Mouse (Mus musculus) heart, embryonic 11.5 days (tissue): Measurements from ENCODE around the gene Sh2d5. TPM values are rescaled to one million over a fixed set of nuclear protein-coding genes. Genes with fewer than 3 reads are reported as not detected.

ENCODE experiments used
- ATAC-seq: fragments of 200-750 bp; cut with Nextera tagmentation; replicated peaks from 2 replicates; pipeline ENCODE4 v1.8.0; 2017; ENCODE audit warnings: moderate library complexity; ENCODE audit not compliant: insufficient number of reproducible peaks, low FRiP score, low TSS enrichment
- H3K27ac ChIP-seq: fragments of 300-500 bp; sonication (generic); 2 replicates; pipeline ENCODE4 v1.5.1; 2014; ENCODE audit warnings: mild to moderate bottlenecking, low read depth, low read length
- H3K27me3 ChIP-seq: fragments of 300-500 bp; sonication (generic); 2 replicates; pipeline ENCODE4 v1.6.1; 2014; ENCODE audit warnings: mild to moderate bottlenecking, low read length, mixed read lengths; ENCODE audit not compliant: control insufficient read depth, insufficient read depth
- H3K36me3 ChIP-seq: fragments of 300-500 bp; sonication (generic); 2 replicates; pipeline ENCODE4 v1.6.1; 2014; ENCODE audit warnings: mild to moderate bottlenecking, low read length, moderate library complexity, mixed read lengths; ENCODE audit not compliant: control insufficient read depth, insufficient read depth
- H3K4me1 ChIP-seq: fragments of 300-500 bp; sonication (generic); 2 replicates; pipeline ENCODE4 v1.6.1; 2014; ENCODE audit warnings: low read length; ENCODE audit not compliant: control insufficient read depth, insufficient read depth
- H3K4me2 ChIP-seq: fragments of 300-500 bp; sonication (generic); 2 replicates; pipeline ENCODE4 v1.6.1; 2014; ENCODE audit warnings: mild to moderate bottlenecking, moderate library complexity
- H3K4me3 ChIP-seq: fragments of 300-500 bp; sonication (generic); 2 replicates; pipeline ENCODE4 v1.5.1; 2014; ENCODE audit warnings: low read depth, low read length
- H3K9ac ChIP-seq: fragments of 300-500 bp; sonication (generic); 2 replicates; pipeline ENCODE4 v1.6.1; 2014; ENCODE audit warnings: mild to moderate bottlenecking, low read depth, low read length, moderate library complexity
- H3K9me3 ChIP-seq: fragments of 300-500 bp; sonication (generic); replicated peaks from 2 replicates; pipeline ENCODE4 v1.6.1; 2016; ENCODE audit warnings: low read length; ENCODE audit not compliant: control insufficient read depth
- WGBS: fragments of 180-500 bp; shearing (Covaris S2); extraction: QIAGEN DNeasy Blood & Tissue Kit; methylation state at CpG from one replicate; pipeline ENCODE4 v1.1.7; 2014; ENCODE audit not compliant: insufficient replicate concordance; 5-methylcytosine and 5-hydroxymethylcytosine counted together
- polyA plus RNA-seq: library from polyadenylated mRNA; unstranded; fragments of >200 nt; fragmentation: Nextera tagmentation; extraction: Ambion mirVana; gene quantifications from 2 replicates; pipeline ENCODE4 v1.2.1, GENCODE M21; 2014

Sh2d5 gene
- polyA plus RNA-seq, 1 experiment from 2014 or later, result 0.31 TPM

DNA sequence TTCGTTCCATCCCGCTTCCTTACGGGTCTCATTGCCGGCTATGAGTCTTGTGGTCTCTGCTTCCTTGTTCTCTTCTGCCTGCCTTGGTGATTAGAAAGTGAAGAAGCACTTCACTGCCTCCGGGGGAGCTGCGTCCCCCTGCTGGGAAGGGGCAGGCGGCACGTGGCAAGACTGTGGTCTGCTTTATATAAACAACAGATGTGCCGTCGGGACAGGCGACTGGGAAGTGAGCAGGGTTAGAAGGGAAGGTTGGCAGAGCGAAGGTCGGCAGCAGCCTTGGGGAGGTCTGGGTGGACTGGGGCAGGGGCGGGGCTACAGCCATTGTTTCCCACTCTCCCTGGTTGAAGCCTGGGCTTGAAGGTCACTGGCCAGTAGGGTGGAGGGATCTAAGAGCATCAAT is 1.6 kb downstream of the Sh2d5 start:
- Histone ChIP-seq H3K4me1 (peaks cover 16% of the 10 kb centered on the region), H3K36me3 (no peaks in the 10 kb centered on the region), H3K27me3 (peaks cover 61% of the 10 kb centered on the region), H3K27ac (no peak overlapping the region), H3K4me2 (peak overlapping the region; percentile 54), H3K4me3 (peak overlapping the region; percentile 14; the same call in 1 of the 2 replicates), H3K9ac (peak overlapping the region; percentile 1; the same call in 1 of the 2 replicates), H3K9me3 (no peaks in the 10 kb centered on the region)
- no peak for ATAC-seq
- WGBS, result under 1% methylated on average over 14 of the region's 14 CpGs

- no peaks in the 10 kb centered on the region for H3K9me3 ChIP-seq
- H3K4me3 ChIP-seq, result no peak overlapping the region
- no peak overlapping the region for H3K9ac ChIP-seq
- H3K4me1 ChIP-seq, result peaks cover 16% of the 10 kb centered on the region
- 15% methylated on average over 5 of the region's 5 CpGs for WGBS
- H3K4me2 ChIP-seq, result peak overlapping the region; percentile 54
- H3K27me3 ChIP-seq, result peaks cover 64% of the 10 kb centered on the region
- no peaks in the 10 kb centered on the region for H3K36me3 ChIP-seq
- no peak for ATAC-seq
- H3K27ac ChIP-seq, result no peak overlapping the region
Measured at GRCm38 (mm10) chr4:138252231-138252630, 2.0 kb downstream of the Sh2d5 start.

DNA sequence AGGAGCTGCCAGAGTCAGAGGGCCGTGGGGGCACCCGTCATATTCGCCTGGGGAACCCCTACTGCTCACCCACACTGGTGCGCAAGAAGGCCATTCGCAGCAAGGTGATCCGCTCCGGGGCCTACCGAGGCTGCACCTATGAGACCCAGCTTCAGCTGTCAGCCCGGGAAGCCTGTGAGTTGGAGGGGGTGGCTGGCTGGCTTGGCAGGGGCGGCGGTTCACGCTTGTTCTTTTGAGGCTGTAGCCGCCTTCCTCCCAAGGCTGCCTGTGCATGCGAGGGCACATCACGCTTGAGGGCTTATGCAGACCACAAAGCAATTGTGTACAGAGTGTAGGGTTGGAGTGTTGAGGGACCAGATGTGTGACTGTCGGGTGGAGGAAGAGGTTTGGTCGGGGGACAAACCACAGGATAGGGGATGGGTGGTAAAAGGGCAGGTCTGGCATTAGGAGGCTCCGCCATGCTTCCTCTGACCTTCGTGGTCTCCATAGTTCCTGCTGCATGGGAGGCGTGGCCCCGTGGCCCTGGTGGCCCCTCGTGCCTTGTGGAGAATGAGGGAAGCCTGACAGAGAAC is 7.0 kb downstream of the Sh2d5 start:
- Histone ChIP-seq H3K27me3 (peaks cover 55% of the 10 kb centered on the region), H3K9ac (no peak overlapping the region), H3K27ac (no peak overlapping the region), H3K9me3 (no peaks in the 10 kb centered on the region), H3K4me3 (no peak overlapping the region), H3K4me1 (peaks cover 4% of the 10 kb centered on the region), H3K36me3 (no peaks in the 10 kb centered on the region), H3K4me2 (no peak overlapping the region)
- no peak for ATAC-seq
- 75% methylated on average over 22 of the region's 22 CpGs for WGBS

GRCm38 (mm10) chr4:138258663-138259062 is 8.5 kb downstream of the Sh2d5 start:
- ATAC-seq, result no peak
- 73% methylated on average over 7 of the region's 7 CpGs for WGBS

DNA sequence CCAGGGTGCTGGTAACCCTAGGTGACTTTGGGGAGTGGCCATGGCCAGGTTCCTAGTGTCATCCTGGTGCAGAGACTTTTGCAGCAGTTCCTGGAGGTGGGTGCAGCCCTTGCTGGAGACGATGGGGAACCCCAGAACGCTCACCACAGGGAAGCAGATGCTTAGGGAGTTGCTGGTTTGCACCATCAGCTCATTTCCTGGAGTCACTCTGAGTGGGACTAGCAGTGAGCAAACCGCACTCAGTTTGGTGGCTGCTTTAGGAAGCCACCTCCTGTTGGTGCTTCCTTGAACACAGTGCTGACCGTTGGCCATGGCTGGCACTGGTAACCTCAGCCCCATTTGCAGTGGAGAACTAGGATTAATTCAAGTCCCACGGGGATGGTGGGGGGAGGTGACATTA is 9.3 kb downstream of the Sh2d5 start:
- no peaks in the 10 kb centered on the region for H3K36me3 ChIP-seq
- H3K27ac ChIP-seq, result no peak overlapping the region
- H3K4me3 ChIP-seq, result no peak overlapping the region
- H3K9ac ChIP-seq, result no peak overlapping the region
- 77% methylated on average over 5 of the region's 5 CpGs for WGBS
- H3K4me1 ChIP-seq, result peaks cover 8% of the 10 kb centered on the region; the same call in 1 of the 2 replicates
- no peak overlapping the region for H3K4me2 ChIP-seq
- peaks cover 46% of the 10 kb centered on the region for H3K27me3 ChIP-seq
- ATAC-seq, result no peak
- no peaks in the 10 kb centered on the region for H3K9me3 ChIP-seq

More at GRCm38 (mm10) chr4:138258663-138259062, 8.5 kb downstream of the Sh2d5 start:
- Histone ChIP-seq H3K4me3 (no peak overlapping the region), H3K27me3 (peaks cover 52% of the 10 kb centered on the region), H3K36me3 (no peaks in the 10 kb centered on the region), H3K4me1 (peaks cover 4% of the 10 kb centered on the region; the same call in 1 of the 2 replicates), H3K9ac (no peak overlapping the region), H3K27ac (no peak overlapping the region), H3K9me3 (no peaks in the 10 kb centered on the region), H3K4me2 (no peak overlapping the region)

DNA sequence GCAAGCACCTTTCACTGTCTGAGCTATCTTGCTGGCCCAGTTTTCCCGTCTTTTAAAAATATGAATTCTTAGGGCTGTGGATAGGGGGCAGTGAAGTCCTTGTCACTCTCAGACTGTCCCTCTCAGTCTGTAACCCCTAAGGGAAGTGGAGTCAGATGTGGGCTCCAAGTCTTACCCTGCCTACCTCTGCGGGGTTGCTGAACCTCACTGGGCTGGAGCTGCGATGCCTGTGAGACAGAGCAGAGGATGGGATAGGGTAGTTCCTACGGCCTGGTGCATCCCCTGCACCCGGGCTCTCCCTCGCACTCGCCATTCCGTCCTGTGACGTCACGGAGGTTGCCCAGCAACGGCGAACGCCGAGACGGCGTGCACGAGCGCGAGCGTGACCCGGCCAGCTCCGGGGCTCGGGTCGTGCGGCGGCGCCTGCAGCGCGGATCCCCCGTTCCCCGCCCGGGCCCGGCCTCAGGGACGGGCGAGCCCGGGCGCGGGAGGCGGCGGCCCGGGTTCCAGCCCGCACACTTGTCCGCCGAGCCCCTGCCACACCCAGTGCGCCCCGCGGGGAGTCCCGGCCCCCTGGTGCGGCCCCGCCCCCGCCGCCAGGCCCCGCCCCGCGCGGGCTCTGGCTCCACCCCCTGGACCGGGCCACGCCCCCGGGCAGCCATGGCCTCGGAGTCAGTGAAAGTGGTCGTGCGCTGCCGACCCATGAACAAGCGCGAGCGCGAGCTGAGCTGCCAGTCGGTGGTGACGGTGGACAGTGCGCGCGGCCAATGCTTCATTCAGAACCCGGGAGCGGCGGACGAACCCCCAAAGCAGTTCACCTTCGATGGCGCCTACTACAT is 11.9 kb downstream of the Sh2d5 start:
- Histone ChIP-seq H3K27me3 (peaks cover 27% of the 10 kb centered on the region), H3K4me3 (peak overlapping the region; percentile 72), H3K9ac (peak overlapping the region; percentile 69), H3K27ac (no peak overlapping the region), H3K9me3 (no peaks in the 10 kb centered on the region), H3K4me2 (peak overlapping the region; percentile 92), H3K36me3 (no peaks in the 10 kb centered on the region), H3K4me1 (peaks cover 8% of the 10 kb centered on the region; the same call in 1 of the 2 replicates)
- WGBS, result 1% methylated on average over 72 of the region's 78 CpGs
- peak; percentile 82 for ATAC-seq

DNA sequence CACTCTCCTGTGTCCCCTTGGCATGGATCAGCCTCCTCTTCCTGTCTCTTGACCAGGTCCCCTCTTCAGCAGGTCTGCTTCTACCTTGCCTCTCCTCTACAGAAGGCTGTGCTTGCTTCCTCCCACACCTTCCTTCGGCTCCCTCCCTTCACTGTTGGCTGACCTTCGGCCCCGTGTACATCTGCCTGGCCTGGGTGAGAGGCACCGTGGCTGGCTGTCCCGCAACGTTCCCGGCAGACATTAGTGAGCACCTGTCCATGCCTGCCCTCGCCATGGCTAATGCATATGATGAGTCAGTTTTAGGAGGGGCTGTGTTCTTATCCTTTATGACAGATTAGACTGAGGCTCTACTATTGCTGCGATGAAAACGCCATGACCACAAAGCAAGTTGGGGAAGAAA is 17.7 kb downstream of the Sh2d5 start:
- Histone ChIP-seq H3K4me2 (no peak overlapping the region), H3K9me3 (no peaks in the 10 kb centered on the region), H3K9ac (no peak overlapping the region), H3K36me3 (no peaks in the 10 kb centered on the region), H3K27ac (no peak overlapping the region), H3K4me1 (peaks cover 5% of the 10 kb centered on the region; the same call in 1 of the 2 replicates), H3K4me3 (no peak overlapping the region), H3K27me3 (peaks cover 7% of the 10 kb centered on the region; the same call in 1 of the 2 replicates)
- WGBS, result 85% methylated on average over 10 of the region's 10 CpGs
- no peak for ATAC-seq

GRCm38 (mm10) chr4:138272011-138272997 is 22.1 kb downstream of the Sh2d5 start:
- Histone ChIP-seq H3K27ac (no peak overlapping the region), H3K4me1 (no peaks in the 10 kb centered on the region), H3K36me3 (no peaks in the 10 kb centered on the region), H3K9ac (0 out of 2 replicates have a peak overlapping the region, but pooled peaks have one; percentile 28), H3K4me3 (no peak overlapping the region), H3K27me3 (peaks cover 8% of the 10 kb centered on the region; the same call in 1 of the 2 replicates), H3K4me2 (no peak overlapping the region), H3K9me3 (no peaks in the 10 kb centered on the region)
- ATAC-seq, result no peak
- WGBS, result 55% methylated on average over 14 of the region's 14 CpGs
